Mouse (Mus musculus): ENCODE data around the gene Lipe. TPM values are rescaled to one million over a fixed set of nuclear protein-coding genes. Genes with fewer than 3 reads are reported as not detected.
A peak's percentile ranks its signal among the peaks of the same experiment; 100 is the strongest.

Lipe gene
- polyA plus RNA-seq, 1 experiment = 90.2 TPM

GRCm38 (mm10) chr7:25391856-25392453 lies 6.6 kb downstream of the Lipe start:
- Histone ChIP-seq H3K4me3 (replicated peaks; ENCODE audit: extremely low read depth, low read depth, low read length) (no peak overlapping the region), H3K4me1 (ENCODE audit: control insufficient read depth, insufficient read depth, low read length) (peaks cover 30% of the 10 kb centered on the region)
- WGBS = 91% methylated on average over 2 of the region's 2 CpGs
- TF ChIP-seq CTCF (IDR thresholded peaks at IDR 0.05; ENCODE audit: insufficient read depth, low read length) (no peak), POLR2A (IDR thresholded peaks at IDR 0.05; ENCODE audit: borderline replicate concordance, extremely low read depth, low read depth, low read length) (no peak)
- DNase-seq = no peak

- no peak overlapping the region for H3K4me3 ChIP-seq (replicated peaks; ENCODE audit: extremely low read depth, low read depth, low read length)
- TF ChIP-seq POLR2A (IDR thresholded peaks at IDR 0.05; ENCODE audit: borderline replicate concordance, extremely low read depth, low read depth, low read length) (no peak), CTCF (IDR thresholded peaks at IDR 0.05; ENCODE audit: insufficient read depth, low read length) (no peak)
- WGBS = 78% methylated on average over 2 of the region's 2 CpGs
- DNase-seq = no peak
- peaks cover 31% of the 10 kb centered on the region for H3K4me1 ChIP-seq (ENCODE audit: control insufficient read depth, insufficient read depth, low read length)
Measured at GRCm38 (mm10) chr7:25390986-25391385, 7.5 kb downstream of the Lipe start.

- DNase-seq = no peak
- WGBS = 34% methylated on average over 8 of the region's 8 CpGs
- Histone ChIP-seq H3K4me1 (ENCODE audit: control insufficient read depth, insufficient read depth, low read length) (peaks cover 36% of the 10 kb centered on the region), H3K4me3 (replicated peaks; ENCODE audit: extremely low read depth, low read depth, low read length) (peak overlapping the region; percentile 4)
- TF ChIP-seq POLR2A (IDR thresholded peaks at IDR 0.05; ENCODE audit: borderline replicate concordance, extremely low read depth, low read depth, low read length) (peak; percentile 46; the same call in 1 of the 2 replicates), CTCF (IDR thresholded peaks at IDR 0.05; ENCODE audit: insufficient read depth, low read length) (no peak)
Measured at GRCm38 (mm10) chr7:25390054-25390770, 8.3 kb downstream of the Lipe start.

- Histone ChIP-seq H3K4me1 (ENCODE audit: control insufficient read depth, insufficient read depth, low read length) (peaks cover 32% of the 10 kb centered on the region), H3K4me3 (replicated peaks; ENCODE audit: extremely low read depth, low read depth, low read length) (no peak overlapping the region)
- WGBS = 59% methylated on average over 7 of the region's 7 CpGs
- TF ChIP-seq CTCF (IDR thresholded peaks at IDR 0.05; ENCODE audit: insufficient read depth, low read length) = no peak
- no peak for TF ChIP-seq POLR2A (IDR thresholded peaks at IDR 0.05; ENCODE audit: borderline replicate concordance, extremely low read depth, low read depth, low read length)
- no peak for DNase-seq
Measured at GRCm38 (mm10) chr7:25388916-25389315, 9.6 kb downstream of the Lipe start.

GRCm38 (mm10) chr7:25387811-25388440 lies 10.6 kb downstream of the Lipe start:
- TF ChIP-seq CTCF (IDR thresholded peaks at IDR 0.05; ENCODE audit: insufficient read depth, low read length) = no peak
- no peak for TF ChIP-seq POLR2A (IDR thresholded peaks at IDR 0.05; ENCODE audit: borderline replicate concordance, extremely low read depth, low read depth, low read length)
- DNase-seq = no peak
- peaks cover 26% of the 10 kb centered on the region for H3K4me1 ChIP-seq (ENCODE audit: control insufficient read depth, insufficient read depth, low read length)
- no peak overlapping the region for H3K4me3 ChIP-seq (replicated peaks; ENCODE audit: extremely low read depth, low read depth, low read length)
- WGBS = 85% methylated on average over 18 of the region's 18 CpGs

- H3K4me1 ChIP-seq (ENCODE audit: control insufficient read depth, insufficient read depth, low read length) = peaks cover 24% of the 10 kb centered on the region
- 35% methylated on average over 12 of the region's 12 CpGs for WGBS
- TF ChIP-seq POLR2A (IDR thresholded peaks at IDR 0.05; ENCODE audit: borderline replicate concordance, extremely low read depth, low read depth, low read length) (peak; percentile 31; the same call in 1 of the 2 replicates), CTCF (IDR thresholded peaks at IDR 0.05; ENCODE audit: insufficient read depth, low read length) (no peak)
- peak; percentile 80 for DNase-seq
- no peak overlapping the region for H3K4me3 ChIP-seq (replicated peaks; ENCODE audit: extremely low read depth, low read depth, low read length)
Measured at GRCm38 (mm10) chr7:25385850-25386555, 12.5 kb downstream of the Lipe start.

- H3K4me3 ChIP-seq (replicated peaks; ENCODE audit: extremely low read depth, low read depth, low read length) = no peak overlapping the region
- 88% methylated on average over 12 of the region's 12 CpGs for WGBS
- no peak for DNase-seq
- TF ChIP-seq POLR2A (IDR thresholded peaks at IDR 0.05; ENCODE audit: borderline replicate concordance, extremely low read depth, low read depth, low read length) = no peak
- no peak for TF ChIP-seq CTCF (IDR thresholded peaks at IDR 0.05; ENCODE audit: insufficient read depth, low read length)
- peaks cover 20% of the 10 kb centered on the region for H3K4me1 ChIP-seq (ENCODE audit: control insufficient read depth, insufficient read depth, low read length)
Measured at GRCm38 (mm10) chr7:25385259-25385658, 13.3 kb downstream of the Lipe start.

GRCm38 (mm10) chr7:25384818-25385217 lies 13.7 kb downstream of the Lipe start:
- TF ChIP-seq CTCF (IDR thresholded peaks at IDR 0.05; ENCODE audit: insufficient read depth, low read length) (no peak), POLR2A (IDR thresholded peaks at IDR 0.05; ENCODE audit: borderline replicate concordance, extremely low read depth, low read depth, low read length) (no peak)
- DNase-seq = no peak
- H3K4me3 ChIP-seq (replicated peaks; ENCODE audit: extremely low read depth, low read depth, low read length) = no peak overlapping the region
- 86% methylated on average over 9 of the region's 9 CpGs for WGBS
- peaks cover 19% of the 10 kb centered on the region for H3K4me1 ChIP-seq (ENCODE audit: control insufficient read depth, insufficient read depth, low read length)

- peaks cover 18% of the 10 kb centered on the region for H3K4me1 ChIP-seq (ENCODE audit: control insufficient read depth, insufficient read depth, low read length)
- H3K4me3 ChIP-seq (replicated peaks; ENCODE audit: extremely low read depth, low read depth, low read length) = no peak overlapping the region
- DNase-seq = no peak
- TF ChIP-seq CTCF (IDR thresholded peaks at IDR 0.05; ENCODE audit: insufficient read depth, low read length) = no peak
- no peak for TF ChIP-seq POLR2A (IDR thresholded peaks at IDR 0.05; ENCODE audit: borderline replicate concordance, extremely low read depth, low read depth, low read length)
- 87% methylated on average over 13 of the region's 13 CpGs for WGBS
Measured at GRCm38 (mm10) chr7:25384318-25384717, 14.2 kb downstream of the Lipe start.
